Mouse (Mus musculus) G1E (cell line): Measurements from ENCODE around the gene Ccdc69.

Experiments used
- CTCF ChIP-seq: IDR thresholded peaks from 2 replicates; pipeline ENCODE4 v1.5.1; 2012; ENCODE audit warnings: low read depth, low read length, inconsistent platforms, mixed read lengths
- GATA1 ChIP-seq: IDR thresholded peaks from 2 replicates; pipeline ENCODE4 v1.6.1; 2012; ENCODE audit warnings: borderline replicate concordance, low read length, inconsistent platforms, mixed read lengths

DNA sequence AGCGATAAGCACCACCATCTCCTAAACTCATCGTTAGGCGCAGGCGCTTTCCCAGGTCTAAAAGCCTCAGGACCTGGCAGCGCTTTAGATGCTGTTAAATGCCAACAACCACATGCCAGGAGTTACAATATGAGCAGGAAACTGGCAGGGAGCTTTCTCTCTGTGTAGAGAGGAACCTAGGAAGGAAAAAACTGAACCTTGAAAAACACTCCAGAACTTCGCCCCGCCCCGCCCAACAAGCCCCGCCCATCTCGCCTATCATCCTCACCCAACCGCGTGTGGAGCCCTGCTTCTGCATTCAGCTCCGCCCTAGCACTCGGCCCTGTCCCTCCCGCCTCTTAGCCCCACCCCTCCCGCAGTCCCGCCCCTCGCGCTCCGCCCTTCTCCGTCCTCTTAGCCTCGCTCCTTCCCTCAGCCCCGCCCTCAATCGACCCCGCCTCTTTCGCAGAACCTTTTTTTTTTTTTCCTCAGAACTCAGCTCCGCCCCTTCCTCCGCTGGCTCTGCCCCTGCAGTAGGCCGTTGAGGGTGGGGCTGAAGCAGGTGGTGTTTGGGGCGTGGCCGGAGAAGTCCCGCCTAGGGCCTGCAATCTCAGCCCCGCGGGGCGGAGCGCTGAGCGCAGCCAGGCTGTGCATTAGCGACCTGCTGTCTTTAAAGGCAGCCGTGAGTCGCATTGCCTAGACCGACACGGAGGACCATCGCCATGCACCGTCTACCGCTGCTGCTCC is 19.7 kb upstream of the Ccdc69 start, which contains the start of gene Gm2a:
- no peak for TF ChIP-seq CTCF
- no peak for TF ChIP-seq GATA1
